Mouse (Mus musculus): ENCODE results near the gene Eftud2.

Eftud2 gene

DNA sequence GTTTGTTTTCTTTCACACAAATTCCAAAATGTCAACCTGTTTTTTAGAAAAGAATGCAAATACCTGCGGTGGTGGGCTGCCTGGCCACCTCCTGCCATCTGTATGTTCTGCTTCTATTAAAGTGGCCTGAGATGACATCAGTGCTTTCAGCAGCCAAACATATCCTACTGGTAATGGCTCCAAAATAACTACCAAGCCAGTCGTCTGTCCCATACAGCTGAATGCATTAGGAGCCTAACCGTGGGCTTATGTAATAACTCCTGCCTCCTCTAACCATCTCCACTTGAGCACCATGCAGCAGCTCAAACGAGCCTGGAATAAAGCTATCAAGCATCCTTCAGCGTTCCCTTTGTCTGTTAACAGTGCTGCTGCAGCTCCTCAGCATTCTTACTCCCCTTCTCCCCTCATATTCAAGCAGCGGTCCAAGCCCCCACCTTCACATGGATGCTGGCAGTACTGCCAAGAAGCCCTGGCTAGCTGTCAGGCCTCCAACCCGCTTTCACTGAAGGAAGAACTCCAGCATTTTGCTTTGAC, 5.9 kb downstream of the Eftud2 start:
- DNase-seq: no peak

DNA sequence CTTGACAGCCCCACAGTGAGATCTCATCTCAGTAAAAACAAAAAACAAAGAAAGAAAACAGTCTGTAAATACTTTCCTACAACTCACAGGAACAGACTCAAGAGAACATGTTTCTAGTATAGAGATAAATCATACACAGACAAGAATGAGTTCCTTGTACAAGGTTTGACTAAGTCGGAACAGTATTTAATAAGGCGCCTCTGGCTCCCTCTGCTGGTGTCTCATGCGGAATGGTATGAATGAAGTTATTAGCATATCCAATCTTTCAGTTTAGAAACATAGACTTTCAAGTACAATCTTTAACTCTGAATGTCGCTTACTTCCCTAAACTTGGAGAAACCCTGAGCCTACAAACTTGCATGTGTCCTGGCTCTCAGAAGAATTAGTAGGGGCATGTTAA, 16.5 kb downstream of the Eftud2 start:
- DNase-seq: peak; percentile 71 to 92

DNA sequence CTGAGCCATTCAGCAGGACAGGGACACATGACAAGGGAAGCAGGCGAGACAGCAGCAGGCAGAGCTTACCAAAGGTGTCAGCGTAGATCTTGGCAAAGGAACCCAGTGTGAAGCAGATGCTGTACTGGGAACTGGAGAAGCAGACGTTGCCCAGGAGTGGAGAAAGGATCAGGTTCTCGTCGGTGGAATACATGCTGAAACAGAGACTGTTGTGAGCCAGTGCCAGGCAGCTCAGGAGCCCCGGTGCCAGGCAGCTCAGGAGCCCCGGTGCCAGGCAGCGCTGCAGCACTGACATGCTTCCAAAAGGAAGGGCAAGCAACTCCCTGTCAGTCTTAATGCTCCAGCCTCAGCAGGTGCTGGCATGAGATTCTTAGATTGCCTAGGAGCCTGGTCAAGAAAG, 20.9 kb downstream of the Eftud2 start:
- DNase-seq: no peak

DNA sequence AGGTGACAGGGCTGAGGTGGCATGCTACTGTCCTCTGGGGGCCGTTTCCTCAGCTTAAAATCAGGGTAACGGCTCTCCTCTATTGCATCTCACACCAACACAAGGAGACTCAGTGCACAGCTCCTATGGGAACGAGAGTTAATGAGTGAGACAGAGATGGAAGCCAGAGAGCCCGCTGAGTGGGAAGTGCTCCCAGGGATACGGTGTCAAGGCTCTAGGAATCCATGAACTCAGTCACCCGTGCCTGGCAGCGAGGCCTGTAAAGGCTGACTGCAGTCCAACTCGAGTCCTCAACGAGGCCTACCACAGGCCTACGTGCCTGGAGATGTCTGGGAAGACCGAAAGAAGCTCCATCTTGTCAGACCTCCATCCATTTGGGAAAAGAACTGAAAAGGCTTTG, 21.8 kb downstream of the Eftud2 start:
- no peak for DNase-seq

DNA sequence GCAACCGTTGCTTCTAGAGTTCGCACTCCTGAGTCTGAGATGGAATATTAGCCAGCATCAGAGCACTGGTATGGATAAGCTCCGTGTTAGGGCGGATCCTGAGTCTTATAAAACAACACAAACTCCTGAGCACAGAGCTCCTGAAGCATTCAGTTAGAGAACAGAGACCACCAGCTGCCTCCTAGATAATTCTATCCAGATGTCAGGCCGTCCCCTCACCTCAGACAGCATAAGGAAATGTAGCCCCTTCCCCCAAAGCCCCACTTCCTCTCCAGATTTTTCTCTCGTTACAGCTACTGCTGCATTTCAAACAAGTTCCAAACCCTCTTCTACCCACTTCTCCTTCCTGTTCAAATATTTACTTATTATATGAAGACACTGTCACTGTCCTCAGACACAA, 24.8 kb downstream of the Eftud2 start:
- DNase-seq: no peak

DNA sequence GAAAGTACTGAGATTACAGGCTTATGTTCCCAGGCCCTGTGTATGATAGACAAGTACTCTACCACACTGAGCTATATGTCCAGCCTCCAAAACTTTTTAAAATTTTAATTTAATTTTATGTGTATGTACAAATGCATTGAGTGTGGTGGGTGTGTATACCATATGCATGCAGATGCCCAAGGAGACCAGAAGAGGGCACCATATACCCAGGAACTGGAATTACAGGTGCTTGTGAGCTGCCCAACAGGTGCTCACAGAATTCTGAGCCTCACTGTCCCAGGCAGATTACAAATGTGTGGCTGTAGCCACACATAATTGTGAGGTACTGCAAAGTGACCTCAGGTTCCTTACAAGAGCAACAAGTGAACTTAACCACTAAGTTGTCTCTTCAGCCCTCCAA, 27.0 kb downstream of the Eftud2 start:
- no peak for DNase-seq

DNA sequence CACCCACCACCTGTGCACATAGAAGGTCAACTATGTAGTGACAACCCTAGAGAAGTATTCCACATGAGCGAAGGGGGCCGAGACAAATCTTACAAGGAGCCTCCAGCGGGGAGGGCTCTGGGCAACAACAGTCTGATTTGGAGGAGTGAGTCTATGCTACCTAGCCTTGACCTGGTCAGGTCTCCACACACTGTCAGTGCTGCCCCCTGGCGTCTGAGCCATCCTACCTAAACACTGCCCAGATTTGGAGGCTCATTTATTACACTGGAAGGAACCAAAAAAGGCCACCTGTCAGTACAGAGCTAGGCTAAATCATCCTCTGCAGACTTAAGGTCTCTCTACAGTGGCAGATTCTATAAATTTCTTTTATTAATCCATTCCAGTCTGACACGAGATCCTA, 28.9 kb downstream of the Eftud2 start:
- DNase-seq: peak; percentile 79 to 89

DNA sequence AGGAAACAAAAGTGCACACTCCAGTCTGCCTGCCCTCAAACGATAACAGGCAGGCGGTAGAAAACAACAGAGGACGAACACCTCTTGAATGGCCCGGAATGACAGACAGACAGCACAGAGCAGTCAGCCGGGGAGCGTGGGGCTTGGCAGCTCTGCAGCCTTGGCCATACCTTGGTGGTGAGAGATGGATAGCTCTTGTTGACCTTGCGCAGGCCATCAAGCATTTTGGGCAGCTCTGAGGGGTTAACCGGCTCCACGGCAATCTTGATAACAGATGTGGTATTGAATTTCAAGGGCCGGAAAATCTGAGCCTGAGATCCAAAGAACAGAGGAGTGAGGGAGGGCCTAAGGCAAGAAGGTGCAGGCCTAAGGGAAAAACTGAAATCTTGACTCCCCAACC, 34.9 kb downstream of the Eftud2 start:
- DNase-seq: no peak

DNA sequence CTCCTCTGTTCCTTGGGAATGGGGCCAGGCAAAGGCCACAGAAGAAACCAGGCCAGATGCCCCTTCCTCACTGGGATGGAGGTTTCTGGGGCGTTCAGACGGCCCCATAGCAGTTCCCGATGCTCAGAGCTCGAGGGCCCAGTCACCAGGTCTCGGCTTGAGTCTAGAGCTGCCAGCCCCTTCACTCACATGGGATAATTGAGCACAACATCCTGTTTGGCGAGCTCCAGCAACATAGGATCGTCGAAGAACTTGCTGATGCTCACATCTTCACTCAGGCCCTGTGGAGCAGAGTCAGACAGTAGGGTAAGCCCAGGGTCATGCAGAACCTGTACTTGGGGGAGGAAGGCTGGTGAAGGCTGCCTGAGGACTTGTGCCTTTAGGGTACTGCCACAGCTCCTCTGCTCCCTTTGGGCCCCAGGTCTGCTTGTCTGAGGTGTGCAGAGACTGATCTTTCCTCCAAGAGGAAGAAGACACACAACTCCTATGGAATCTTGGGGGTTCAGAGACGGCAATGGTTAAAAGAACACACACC, 42.1 kb downstream of the Eftud2 start:
- DNase-seq: no peak

DNA sequence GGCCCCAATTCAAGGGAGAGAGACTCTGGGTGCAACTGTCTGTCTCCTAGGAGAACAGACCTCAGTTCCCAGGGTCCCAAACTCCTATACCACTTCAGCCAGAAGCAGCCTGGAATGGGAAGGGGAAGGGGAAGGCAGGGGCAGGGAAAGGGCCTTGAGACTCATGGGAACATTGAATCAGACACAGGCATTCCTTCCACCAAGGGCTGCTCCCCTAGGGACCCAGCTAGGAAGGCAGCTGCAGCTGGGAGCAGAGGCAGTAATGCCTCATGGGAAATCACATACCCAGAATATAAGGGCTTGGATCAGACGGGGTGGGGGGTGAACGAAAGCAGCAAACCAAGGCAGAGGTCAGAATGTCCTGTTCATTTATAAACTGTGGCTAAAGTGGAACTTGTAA, 42.7 kb downstream of the Eftud2 start:
- peak; percentile 11 to 52 for DNase-seq

DNA sequence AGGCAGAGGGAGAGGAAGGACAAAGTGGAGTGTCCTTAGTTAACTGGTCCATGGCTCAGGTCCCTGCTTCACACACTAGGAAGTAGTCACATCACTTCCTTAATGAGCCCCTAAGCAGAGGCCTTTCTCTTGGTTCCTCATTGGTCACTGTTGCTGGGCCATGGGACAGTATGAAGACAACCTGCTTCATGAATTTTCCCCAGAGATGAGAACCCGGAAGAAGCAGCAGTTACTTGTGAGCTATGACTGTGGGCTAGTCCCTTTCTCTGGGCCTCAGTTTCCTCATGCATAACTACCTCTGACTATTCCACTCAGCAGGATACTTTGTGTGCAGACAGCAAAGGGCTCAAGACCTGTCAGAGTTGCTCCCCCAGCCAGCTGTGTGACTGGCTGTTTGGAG, 43.4 kb downstream of the Eftud2 start:
- no peak for DNase-seq

DNA sequence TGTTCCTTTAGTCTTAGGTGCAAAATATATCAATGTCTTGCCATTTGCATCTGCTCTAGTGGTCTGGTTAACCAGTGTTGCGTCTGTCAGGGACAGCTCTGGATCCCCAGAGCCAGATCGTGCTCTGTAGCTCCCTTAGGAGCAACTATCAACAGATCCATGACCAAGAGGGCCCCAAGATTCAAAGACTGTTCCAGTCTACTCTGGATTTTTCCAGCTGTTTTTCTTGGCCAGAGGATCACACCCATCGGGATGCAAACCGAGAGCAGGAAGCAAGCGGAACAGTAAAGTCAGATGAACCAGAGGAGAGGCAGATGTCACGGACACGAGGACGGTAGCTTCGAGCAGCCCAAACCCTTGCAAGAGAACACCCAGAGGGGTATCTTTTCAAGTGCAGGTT, 44.6 kb downstream of the Eftud2 start:
- no peak for DNase-seq

DNA sequence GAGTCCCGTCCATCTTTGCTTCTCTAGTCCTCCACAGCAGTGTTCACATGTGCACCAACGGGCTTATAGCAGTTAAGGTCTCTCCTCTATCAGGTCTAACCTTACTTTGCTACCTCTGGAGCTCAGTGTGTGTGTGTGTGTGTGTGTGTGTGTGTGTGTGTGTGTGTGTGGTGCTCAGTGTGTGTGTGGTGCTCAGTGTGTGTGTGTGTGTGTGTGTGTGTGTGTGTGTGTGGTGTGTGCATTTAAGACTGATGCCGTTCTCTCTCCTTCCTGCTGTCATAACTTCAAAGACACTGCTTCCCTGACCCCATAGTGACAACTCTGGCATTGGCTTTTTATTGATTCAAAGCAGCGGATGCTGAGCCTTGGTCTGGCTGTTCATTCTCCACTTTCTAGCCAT, 45.2 kb downstream of the Eftud2 start, which contains the start of gene Higd1b:
Higd1b (plus strand) TSS at position 301 of the 400 bp plus-strand sequence.
- no peak for DNase-seq

DNA sequence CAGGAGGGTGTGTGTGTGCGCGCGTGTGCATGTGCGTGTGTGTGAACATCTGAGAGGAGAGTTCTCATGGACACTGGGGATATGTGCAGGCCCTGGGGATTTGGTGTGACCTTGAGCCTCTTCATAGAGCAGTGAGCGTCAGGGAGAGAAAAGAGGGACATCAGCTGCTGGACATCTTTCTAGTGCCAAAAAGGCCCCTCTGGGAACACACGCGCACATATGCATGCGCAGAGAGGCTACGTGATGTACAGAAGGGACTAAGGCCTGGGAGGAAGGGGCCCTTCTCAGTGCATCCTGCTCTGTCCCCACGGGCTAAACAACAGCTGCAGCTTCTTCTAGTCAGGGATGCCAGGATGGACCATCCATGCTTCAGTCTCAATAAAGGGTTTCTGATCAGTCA, 46.6 kb downstream of the Eftud2 start:
- DNase-seq: no peak

DNA sequence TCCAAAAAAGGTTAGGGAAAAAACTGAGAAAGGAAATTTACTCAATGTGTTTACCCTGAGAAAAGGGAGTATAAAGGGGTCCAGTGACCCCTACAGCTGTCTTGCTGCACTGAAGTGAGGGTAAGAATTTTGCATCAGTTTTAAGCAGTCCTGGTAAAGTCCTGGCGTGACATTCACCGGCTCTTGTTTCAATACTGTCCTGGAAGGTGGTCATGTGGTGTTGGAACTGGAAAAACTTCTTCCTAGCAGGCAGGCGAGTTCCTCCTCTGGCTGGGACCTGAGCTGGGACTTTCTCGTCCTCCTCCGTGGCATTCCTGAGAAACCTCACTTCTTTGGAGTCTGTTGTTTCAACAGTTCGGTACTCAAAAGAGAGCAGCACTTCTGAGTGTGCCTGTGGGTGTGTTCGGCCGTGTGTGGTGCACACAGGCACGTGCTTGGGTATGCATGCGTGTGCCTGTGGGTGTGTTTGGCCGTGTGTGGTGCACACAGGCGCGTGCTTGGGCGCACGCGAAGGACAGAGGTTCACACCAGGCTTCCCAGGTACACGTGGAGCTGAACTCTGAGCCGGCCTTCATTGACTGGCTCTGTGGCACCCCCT, 48.0 kb downstream of the Eftud2 start:
- DNase-seq: no peak

DNA sequence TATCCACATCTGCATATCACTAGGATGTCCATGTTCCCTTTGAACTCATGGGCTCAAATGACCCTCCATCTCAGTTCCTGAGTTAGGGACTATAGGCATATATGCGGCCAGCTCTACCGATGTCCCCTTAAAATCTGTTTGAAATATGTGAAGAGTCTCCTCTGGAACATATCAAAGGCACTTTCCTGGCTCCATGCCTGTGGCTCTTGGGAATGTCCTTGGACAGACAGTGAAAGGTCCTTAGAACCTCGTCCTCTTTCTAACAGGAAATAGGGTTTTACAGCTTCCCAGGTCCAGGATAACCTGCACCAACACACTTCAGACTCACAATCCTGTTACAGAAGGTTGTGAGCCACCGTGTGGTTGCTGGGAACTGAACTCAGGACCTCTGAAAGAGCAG, 50.5 kb downstream of the Eftud2 start:
- DNase-seq: no peak

DNA sequence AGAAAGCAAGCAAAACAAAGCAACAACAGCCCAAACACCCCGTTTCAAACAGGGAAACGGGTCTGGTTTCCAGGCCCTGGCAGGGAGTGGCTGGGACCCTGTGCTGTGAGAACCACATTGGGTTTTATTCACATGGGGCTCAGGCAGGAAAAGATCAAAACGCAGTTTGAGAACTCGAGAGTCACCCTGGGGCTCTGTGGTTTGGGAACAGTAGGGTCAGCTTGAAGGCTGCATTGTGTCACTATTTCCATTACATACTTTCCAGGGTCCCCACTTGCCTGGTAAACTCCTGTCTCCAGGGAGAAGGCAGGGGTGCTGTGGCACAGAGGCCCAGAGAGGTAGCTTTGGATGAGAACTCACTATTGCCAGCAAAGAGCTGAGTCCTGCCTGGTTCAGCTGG, 53.7 kb downstream of the Eftud2 start:
- no peak for DNase-seq

DNA sequence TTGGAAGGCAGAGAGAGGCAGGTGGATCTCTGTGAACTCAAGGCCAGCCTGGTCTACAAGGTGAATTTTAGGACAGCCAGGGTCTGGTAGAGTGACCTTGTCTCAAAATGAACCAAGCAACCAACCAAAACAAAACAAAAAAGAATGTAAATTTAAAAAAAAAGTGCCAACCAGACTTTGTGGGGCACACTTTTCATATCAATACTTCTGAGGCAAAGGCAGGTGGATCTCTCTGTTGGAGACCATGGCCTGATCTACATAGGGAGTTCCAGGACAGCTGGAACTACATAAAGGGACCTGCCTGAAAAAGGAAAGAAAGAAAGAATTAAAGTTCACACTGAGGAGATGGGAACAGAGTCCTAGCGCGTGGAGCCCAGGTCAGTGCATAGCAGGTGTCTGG, 54.3 kb downstream of the Eftud2 start:
- DNase-seq: no peak

DNA sequence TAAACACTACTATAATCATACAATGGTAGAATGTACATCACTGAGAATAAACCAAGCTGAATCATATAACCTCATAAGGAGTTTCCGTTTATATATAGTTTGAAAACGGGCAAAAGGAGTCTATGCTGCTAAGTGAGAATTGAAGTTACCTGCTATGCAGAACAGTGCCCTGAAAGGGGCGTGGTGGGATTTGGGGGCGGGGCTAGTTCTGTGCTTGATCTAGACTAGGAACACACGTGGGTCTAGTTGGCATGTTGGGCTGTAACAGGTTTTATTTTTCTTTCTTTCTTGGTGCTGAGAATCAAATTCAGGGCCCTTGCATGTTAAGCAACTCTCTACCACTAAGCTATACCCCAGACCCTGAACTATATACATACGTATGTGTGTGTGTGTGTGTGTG, 59.6 kb downstream of the Eftud2 start:
- DNase-seq: no peak

DNA sequence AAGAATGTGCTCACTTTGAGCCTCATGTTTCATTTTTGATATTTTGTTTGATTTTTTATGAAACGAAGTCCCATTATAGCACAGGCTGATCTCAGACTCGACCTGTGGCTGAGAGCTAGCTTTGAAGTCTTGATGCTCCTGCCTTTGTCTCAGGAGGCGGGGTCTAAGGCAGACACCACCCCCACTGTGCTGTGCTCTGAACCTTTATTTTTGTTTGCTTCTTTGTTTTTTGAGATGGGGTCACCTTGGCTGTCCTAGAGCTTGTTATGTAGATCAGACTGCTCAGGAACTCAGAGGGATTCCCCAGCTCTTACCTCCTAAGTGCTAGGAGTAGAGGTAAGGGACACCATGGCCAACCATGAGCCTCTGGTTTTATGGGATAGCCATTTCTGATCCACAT, 60.4 kb downstream of the Eftud2 start:
- no peak for DNase-seq

DNA sequence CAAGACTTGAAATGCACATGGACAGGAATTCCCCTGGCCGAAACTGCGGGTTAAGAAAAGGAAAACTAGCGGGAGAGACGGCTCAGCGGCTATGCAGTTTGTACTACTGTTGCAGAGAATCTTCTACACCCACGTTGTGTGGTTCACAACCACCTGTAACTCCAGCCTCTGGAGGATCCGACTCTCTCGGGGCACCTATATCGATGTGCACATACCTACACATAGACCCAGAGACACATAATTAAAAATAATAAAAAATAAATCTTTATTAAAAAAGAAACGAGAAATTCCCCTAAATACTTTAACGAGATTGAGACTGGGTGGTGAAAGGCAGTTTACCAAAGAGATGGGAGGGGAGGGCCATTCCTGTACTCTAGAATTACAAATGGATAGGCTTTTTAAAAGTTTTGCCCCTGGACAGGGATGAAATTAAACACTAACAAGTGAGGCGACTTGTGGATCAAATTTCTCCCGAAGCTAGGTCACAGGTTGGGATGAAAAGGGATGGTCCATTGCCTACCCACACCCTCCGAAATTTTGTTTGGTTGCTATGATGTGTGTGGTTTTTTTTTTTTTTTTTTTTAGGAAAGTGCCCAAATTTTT, 60.9 kb downstream of the Eftud2 start:
- DNase-seq: no peak

DNA sequence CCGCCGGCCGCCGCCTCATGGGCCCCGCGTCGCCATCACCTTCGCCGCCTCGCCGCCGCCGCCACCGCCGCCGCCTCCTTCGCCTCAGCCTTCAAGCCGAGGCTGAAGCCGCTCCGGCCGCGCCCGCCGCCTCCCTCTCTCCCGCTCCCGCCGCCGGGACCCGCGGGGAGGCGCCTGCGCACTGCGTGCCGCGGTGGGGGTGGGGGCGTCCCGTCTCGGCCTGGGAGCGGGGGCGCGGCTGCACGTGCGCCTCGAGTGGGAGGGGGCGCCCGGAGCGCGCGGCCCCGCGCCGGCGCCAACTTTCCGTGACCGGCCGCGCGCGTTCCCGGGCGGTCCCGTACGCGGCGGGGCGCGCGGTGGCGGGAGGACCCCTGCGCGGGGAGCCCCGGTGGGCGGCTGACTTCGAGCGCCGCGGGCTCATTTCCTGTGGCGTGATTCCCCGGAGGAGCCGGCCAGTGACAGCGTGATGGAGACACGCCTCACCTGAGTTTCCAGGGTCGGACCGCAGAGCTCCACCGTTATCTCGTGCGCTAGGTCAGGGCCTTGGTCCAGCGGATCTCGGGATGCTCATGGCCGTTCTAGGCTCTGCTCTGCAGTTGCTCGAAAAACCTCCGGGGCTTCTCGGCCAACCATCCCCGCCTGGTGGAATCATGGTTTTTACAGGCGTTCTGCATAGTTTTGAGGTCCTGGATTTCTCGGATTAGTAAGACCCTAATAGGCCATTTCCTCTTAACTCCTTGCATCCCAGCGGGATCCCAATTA, 61.6 kb downstream of the Eftud2 start, which contains the start of gene Gjc1:
Gjc1 (minus strand) TSS at position 680 of the 762 bp plus-strand sequence.
- peak; percentile 57 to 77 for DNase-seq

DNA sequence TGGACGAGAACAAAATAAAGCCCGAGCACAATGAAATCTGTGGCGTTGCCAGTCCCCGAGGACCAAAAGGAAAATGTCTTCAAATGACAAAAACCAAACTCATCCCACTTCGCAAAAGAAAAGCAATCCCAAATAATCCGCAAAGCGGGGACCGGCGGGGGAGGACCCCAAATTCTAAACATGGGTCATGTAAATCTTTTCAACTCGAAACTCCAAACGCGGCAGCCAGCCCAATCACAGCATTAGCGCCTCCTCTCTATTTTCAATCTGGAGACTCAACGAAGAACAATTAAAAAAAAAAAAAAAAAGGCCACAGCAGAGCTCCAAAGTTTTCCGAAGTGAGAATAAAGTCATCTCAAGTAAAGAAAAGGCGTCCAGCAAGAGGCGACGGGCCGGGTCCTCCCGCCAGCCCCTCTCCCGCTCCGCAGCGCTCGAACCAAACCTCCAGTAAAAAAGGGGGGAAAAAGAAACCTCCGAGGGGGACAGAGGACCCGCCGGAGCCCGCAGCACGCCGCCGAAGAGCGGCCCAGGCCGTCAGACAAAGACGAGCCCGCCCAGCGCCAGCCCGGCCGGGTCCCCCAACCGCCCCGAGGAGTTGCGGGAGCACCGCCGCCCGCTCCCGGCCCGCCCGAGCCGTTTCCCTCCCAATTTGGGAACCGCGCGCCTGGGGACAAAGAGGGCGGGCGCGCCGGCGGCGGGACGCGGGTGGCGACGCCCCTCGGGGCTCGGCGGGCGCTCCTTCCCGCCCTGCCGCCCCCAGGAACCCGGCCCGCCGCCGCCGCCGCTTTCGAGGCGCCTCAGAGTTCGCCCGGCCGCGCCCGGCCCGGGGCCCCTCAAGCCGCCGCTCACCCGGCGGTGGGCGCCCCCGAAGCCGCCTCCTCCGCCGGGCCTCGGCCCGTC, 62.4 kb downstream of the Eftud2 start:
- peak; percentile 28 to 49 for DNase-seq

Measured in kidney, postnatal 25 days (tissue).